Mouse (Mus musculus) lung, postnatal 10 days (tissue): Measurements from ENCODE around the gene Sfr1.

ENCODE experiments used
- DNase-seq: peaks from one replicate; pipeline ENCODE4 v3.0.0; 2021

Sfr1 gene

DNA sequence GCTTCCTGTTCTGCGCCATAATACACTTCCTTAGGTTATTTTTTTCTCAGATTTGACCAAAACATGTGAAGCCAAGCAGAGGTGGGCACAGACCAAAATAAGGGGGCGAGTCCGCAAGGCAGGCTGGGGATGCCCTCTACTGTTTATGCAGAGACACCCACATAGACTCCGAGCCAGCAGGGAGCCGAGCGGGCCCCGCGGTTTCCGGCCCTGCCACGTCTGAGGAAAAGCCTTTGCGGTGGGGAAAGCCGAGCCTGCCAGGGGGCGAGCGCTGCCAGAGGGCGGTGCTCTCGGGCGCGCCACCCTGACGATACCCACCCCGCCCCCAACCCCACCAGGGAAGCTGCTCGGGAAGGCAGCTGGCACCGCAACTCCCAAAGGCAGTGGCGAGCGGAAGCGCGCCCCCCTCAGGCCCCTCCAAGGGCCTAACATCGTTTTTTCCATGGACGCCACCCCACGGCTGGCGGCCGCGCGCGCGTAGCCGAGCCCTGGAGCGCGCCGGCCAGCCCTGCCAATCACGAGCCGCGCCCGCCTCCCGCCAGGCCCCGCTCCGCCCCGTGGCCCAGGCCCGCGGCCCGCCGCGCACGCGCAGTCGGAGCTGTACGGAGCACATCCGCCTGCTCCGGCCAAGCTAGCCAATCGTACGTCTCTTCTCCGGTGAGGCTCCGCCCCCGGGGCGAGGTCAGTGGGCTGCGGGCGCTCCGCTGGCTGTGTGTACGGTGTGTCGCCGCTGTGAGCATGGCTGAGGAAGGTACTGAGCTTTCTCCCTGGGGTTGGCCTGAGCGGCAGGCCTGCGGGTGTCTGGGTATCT lies at the start of gene Sfr1:
Gene Sfr1, plus strand, starts transcription at position 612 of the 811 bp plus-strand sequence.
- DNase-seq, result peak; percentile 99

DNA sequence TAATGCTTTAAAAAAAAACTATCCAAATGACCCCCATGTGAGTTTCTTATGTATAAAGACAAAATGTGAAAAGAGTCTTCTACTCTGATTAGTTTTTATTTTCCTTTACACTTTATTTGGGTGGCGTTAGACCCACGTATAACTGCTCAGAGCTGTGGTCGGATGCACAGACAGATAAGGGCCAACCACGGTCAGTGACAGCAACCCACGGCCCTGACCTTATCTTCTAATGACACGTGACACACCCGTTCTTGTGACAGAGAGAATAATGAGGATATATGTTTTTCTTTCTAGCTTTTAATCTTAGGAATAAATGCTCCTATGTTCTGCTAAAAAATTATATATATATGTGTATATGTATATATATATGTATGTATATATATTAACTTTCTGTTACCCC lies 41.9 kb upstream of the Sfr1 start:
- no peak for DNase-seq

DNA sequence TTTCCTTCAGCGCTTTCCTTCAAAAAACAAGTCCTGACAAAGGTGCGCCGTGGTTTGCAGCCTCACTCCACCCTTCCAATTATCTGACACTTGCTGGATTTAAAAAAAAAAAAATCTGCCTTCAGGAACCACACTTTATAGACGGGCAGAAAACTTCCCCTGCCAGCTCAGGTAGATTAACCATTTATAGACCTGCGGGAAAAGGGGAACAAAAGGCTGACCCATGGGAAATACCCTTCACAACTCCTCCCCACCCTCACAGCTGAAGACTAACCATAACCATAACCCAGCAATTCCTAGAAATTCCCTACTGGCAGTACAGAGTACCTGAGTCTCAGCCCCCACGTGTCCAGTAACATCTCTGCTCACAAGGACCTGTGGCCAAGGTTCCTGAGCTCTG lies 39.5 kb upstream of the Sfr1 start, which contains the start of gene Col17a1:
Gene Col17a1, minus strand, starts transcription at position 101 of the 400 bp plus-strand sequence.
- DNase-seq, result no peak

DNA sequence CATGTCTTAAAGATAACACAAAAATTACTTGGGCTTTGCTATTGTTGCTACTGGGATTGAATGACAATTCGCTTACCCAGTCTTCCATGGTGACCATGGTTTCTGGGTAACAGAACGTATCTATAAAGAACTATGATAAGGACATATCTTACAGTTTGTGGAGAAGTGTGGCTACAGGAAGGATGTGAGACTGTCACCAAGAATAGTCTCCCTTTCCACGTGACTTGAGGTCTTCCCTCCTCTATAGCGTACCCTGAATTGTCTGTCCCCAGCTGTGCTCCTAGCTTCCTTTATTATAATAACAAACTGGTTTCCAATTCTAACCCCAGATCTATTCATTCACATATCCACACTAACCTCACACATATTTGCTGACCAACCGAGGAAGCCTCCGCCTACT lies 35.8 kb upstream of the Sfr1 start:
- no peak for DNase-seq

DNA sequence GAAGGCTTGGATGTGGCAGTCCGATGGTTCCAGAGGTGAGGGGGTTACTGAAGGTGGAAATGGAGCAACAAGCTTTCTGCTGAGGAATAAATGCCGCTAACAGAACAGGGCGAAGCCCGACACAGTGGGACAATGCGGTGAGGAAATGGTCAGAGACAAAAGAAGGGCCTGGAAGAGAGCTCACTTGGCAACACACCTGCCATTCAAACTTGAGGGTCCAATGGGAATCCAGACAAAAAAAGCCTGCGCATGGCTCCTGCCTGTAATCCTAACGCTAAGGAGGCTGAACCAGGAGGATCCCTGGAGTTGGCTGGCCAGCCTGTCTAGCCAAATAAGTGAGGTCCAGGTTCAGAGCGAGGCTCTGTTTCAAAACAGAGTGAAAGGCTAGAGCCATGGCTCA lies 35.1 kb upstream of the Sfr1 start:
- no peak for DNase-seq

DNA sequence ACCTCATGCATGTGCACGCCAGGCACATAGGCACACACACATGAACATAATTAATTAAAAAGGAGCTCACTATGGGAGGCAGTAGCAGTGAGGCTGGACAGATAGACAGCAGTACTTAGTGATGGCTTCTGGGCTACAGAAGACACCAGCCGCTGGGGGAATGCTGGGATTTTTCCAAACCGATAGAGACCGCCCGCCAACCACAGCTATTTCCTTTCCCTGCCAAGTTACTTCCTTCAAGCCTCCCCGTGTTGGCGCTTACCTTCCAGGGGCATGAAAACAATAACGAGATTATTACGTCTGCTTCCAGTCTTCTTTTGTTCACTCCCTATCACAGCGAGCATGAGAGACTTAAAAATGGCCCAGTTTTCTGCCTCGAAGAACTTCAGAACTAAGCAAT lies 34.4 kb upstream of the Sfr1 start:
- no peak for DNase-seq

DNA sequence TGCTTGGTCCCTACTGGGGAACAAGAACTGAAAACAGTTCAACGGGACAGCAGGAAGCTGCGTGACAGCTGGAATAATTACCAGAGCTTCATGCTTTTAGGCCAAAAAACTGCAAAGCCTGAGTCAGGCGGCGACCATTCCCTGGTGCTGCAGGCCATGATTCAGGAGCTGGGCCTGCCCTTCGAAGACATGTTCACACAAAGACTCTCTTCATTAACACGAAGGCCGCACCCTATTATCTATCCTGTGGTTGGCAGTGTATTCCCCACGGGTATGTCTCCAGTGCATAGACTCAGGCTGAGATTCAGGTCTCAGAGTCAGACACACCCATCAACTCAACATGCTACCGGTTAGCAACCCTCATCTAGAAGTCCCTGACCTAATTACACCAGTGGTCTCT lies 33.2 kb upstream of the Sfr1 start:
- DNase-seq, result no peak

DNA sequence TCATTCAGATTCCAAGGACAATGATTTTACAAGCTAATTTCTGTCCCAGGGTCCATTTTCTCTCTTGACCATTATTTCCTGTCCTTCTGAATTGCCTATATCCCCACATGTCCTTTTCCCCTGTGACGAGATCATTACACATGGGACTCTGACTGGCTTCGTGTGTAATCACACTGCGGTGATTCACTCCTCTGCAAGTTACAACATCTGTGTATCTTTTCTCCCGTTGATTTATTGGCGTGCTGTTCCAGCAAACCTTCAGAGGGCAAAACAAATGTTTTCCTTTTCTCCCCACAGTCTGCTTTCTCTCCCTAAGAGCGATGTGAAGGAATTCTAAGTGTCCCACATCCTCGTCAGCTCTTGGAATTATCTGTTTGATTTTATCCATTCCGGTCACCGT lies 31.7 kb upstream of the Sfr1 start:
- no peak for DNase-seq

DNA sequence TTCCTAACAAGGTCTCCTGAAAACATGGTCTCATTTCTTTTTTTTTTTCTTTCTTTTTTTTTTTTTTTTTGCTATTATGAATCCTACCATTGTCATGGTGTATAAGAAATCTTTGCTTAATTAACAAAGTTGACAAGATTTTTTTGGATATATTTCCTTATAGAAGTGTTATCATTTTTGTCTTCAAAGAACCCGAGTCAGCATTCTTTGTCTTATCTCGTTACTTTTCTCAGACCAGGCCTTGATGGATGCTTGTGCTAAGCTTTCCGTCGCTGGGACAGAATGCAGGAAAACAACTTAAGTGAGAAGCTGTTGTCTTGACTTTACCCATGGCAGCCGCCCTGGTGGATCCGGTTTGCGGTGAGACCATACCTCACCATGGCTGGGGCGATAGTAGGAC lies 31.0 kb upstream of the Sfr1 start:
- no peak for DNase-seq

DNA sequence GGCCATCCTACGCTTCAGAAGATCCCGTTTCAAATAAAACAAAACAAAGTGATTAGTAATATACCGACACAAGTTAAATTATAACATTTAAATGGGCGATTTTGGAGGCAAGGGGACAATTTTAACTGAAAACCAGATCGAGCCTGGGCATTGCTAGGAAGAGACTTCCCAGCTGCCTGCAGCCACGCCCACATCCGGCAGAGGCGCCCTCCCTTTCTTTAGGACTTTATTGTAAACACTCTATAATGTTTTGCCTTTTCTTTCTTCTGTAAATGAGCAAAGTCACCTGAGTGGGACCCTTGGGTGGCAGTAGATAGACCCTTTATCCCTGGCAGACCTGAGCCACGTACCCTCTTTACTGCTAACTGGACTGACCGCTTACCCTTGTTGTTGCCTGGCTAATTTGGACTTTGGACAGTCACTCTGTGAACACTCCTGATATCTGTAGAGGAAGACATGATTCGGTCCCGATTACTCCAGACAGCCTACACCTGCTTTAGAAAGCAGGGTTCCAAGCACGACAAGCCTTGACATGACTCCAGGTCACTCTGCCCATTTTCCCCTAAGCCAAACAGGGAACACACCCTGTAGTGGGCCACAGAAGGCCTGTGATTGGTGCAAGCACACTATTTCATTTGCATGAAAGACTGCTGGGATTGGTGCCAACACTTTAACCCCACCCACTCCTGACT lies 26.3 kb upstream of the Sfr1 start:
- no peak for DNase-seq

DNA sequence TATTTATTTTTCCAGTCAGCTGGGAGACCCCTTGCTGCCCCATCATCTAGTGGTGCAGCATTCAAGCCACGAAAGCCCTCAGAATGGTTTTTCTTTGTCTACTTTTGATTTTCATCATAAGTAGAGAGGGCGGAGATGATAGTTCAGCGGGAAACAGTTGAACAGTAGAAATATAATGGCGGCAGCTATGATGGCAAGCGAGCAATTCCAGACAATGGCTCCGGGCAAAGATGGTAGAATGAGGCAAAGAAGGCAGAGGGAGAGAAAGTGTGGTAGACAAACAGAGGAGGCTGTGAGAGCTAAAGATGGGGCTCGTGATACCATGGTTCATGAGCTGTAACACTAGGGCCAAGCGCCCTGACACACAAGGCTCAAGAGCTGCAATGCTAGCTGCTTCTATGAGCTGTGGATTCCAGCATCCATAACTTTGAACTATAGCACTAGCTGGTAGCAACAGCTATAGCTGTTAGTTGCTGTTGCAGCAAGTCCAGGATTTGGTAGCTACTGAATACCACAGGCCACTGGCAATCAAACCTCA lies 25.6 kb upstream of the Sfr1 start:
- DNase-seq, result no peak

DNA sequence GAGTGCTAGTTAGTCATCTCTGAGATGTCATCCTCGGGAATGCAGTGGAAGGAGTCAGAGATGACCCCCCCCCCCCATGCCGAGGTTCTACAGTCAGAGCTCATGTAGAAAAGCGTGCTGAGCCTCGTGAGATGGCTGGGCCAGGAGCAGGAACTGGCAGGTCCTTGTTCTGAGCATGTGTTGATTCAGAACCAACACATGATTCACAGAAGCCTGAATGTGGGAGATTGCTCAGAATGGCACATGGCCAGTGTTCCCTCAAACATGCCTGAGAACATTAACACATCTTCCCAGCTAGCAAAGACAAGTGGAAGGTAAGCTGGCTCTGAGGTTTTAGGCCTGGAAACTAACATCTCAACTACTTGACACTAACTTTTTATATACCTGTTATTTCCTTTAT lies 21.1 kb upstream of the Sfr1 start:
- DNase-seq, result no peak

DNA sequence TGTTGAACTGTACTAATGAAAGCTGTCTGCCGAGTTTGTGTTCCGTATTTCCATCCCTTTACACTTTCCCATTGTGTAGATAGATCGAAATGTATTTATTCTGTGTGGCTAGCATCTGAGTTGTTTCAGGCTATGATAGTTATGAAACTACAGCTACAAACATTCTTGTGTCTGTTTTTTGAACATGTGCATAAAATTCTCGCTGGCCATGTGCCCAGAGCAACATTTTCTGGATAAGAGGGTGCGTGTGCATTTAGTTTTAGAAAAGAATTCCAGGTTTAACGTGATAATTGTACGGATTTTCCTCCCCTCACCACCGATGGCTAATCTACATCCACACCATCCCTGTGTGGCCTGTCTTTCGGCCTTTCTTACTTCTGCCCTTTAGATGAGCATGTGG lies 18.0 kb upstream of the Sfr1 start:
- DNase-seq, result no peak

DNA sequence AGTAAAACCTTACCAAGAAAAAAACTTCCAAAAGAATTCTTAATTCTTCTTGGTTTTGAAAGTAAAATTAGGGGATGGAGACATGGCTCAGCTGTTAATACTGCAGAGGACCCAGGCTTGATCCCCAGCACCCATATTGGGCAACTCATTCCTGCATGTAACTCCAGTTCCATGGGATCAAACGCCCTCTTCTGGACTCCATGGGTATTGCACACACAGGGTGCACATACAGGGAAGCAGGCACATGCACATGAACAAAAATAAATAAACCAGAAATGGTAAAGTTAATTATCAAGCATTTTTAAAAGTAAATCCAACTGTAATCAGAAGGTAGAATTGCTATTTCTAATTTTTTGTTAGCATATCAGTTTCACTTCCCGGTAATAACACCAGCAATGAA lies 15.3 kb upstream of the Sfr1 start:
- no peak for DNase-seq

DNA sequence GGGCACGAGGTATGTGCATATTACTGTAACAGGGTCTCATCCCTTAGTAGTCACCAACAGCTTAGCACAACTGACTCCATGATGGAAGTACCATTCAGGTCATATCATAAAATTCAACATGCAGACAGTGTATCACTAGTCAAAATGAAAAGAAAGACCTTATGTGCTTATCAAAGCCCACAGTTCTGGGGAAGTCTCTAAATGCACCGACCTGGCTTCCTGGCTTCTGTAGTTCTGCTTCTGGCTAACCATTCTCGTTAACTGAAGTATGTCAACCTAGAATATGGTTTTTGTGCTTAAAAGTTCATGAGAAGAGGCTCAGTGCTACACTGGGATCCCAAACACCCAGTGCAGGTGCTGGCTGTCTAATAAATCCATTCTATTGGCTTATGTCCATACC lies 12.3 kb upstream of the Sfr1 start:
- DNase-seq, result no peak

DNA sequence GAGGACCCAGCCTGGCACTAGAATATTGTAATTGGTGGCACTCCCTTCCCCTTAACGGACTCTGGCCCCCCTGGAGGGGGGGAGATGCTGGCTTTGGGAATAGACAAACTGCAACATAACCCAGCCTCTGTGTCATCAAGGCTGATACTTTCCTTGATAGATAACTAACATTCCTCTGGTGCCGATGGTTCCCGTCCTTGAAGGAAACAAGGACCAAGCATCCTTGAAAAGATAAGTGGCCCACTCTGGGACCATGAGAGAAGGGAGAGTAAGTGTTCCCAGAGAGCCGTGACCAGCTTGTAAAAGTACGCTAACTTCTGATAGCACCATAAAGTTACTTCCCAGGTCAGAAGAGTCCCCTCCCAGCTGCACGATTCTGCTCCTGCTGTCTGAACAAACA lies 9.0 kb upstream of the Sfr1 start:
- DNase-seq, result no peak

DNA sequence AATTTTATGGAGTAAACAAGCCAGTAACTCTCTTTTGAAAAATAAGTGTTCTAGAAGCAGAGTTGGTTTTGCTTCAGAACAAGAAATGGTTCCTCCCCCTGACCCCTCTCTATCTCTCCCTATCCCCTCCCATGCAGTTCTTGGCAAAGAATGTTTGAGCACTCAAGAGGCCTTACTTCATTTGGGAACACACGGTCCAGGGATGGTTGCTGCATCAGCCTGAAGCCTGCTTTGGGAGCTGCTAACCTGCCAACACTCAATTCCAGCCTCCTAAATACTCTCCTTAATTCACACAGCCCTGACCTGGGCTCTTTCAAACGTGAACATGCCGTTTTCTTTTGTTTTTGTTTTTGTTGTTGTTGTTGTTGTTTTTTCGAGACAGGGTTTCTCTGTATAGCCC lies 6.6 kb upstream of the Sfr1 start:
- DNase-seq, result no peak

DNA sequence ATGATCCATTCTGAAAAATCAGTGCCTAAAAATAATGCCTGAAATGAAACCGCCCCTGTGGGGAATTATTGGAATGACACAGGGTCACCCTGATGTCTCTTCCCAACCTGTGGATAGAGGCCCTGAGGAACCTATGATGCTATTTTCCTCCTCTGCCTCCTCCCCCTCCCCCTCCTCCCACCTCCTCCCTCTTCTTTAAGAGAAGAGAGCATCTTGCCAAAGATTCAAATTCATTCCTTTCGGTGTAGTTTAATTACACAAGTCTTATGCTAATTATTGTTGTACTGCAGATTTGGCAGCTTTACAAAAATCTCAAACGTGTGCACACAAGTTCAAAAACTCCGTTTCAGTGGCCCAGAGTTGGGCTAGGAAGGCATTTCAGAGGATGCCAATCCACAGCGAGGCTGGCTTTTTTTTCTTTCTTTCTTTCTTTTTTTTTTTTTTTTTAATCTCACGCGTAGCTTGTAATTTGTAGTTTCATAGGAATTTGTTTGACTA lies 5.8 kb upstream of the Sfr1 start:
- DNase-seq, result no peak

DNA sequence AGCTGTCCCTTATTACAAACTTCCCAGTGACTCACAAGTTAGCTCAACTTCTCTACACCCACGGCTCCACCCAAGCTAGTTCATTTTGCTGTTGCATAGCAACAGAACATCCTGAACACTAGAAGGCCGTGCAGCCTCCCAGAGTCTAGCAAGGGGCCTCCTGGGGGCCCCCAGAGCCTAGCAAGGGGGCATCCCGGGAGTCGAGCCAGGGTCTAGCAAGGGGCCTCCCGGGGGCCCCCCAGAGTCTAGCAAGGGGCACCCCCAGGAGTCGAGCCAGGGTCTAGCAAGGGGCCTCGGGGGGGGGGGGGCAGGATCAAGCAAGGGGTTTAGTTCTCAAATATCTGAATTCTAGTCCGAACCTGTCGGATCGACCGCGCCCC lies 801 bp upstream of the Sfr1 start:
- DNase-seq, result peak; percentile 79

DNA sequence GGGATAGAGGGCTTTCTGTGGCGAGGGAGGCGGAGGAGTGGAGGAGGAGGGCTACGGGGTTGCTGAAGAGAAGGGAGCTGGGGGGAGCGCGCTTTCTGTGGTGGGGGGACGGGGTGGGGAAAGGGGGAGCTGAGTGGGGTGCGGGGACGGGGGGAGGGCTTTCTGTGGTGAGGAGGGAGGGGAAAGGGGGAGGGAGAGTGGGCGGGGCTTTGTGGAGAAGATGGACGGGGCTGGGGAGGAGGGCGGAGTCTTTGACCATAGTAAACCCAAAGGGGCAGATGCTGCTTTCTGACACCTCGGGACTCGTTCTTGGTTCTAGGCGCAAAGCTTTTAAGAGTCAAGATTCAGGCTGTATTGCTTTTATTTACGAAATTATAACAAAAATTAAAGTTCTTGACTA lies 449 bp downstream of the Sfr1 start:
- peak; percentile 75 for DNase-seq

DNA sequence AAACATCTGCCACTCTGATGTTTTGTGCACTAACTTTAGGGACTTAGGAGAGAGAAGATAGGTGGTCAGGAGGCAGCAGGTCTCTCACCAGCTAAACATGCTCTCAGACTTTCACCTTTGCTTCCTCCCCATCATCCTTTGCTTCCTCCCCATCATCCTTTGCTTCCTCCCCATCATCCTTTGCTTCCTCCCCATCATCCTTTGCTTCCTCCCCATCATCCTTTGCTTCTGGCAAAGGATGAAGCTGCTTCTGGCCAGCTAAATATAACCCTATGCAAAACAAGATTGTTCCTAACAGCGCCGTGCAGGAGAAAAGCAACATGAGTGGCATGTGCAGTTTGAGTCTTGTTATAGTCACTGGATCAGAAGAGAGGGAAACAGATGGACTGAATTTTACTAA lies 15.6 kb downstream of the Sfr1 start:
- DNase-seq, result no peak

DNA sequence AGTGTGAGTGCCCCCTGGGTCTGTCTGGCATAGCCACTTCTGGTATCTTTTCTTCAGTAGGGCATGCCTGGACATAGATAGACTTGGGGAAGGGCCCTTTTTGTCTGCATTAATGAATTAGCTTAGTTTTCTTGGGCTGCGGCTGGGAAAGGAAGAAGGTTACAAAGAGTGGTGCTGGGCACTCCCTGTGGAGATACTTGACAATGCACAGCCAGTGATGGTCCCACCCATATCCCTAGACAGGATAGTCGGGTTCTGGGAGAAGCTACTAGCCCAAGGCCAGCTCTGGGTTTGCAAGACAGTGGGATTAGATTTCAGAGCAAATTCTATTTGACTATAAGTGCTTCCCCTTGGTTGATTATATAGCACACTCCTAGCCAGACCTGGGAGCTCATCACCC lies 17.5 kb downstream of the Sfr1 start:
- DNase-seq, result no peak

DNA sequence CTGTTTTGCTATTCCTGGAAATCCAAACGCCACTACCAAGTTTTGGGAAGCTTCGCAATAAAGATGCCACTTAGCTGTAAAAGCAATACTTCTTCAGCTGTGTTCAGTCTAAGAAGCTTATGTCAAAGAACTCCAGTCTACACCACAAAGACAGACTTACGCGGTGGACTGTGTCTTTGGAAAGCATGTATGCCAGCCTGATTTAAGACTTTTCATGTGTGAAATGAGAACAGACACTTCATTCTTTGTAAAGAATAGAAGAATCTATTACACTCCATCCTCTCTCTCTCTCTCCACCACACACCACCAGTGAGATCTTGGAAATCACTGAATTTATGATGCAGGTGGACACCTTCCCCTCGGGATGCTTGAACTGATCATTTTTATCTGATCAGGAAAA lies 18.9 kb downstream of the Sfr1 start:
- no peak for DNase-seq

DNA sequence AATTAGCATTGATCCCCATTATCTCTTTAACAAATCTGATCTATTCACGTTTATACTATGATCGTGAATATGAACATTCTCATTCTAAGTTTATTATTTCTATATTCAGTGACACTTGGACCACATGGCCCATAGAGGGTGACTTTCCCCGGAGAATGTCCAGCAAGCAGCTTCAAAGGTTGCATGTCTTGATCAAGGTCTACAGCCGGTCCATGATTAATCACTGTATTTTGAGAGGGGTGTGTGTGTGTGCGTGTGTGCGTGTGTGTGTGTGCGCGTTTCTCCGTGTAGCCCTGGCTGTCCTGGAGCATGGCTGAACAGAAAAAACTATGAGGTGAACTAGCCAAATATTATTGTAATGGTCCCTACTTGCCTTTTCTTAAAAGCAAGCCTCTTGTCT lies 21.0 kb downstream of the Sfr1 start:
- DNase-seq, result no peak
